Mouse (Mus musculus): ENCODE results near the gene Nap1l4.

Nap1l4 gene

GRCm38 (mm10) chr7:143477800-143478199 lies 71.1 kb downstream of the Nap1l4 start:
- no peak for DNase-seq (ENCODE audit: low spot score)

- no peak for DNase-seq (ENCODE audit: low spot score)
Observed at GRCm38 (mm10) chr7:143476702-143477335, 72.1 kb downstream of the Nap1l4 start.

- no peak for DNase-seq (ENCODE audit: low spot score)
Observed at GRCm38 (mm10) chr7:143475876-143476275, 73.0 kb downstream of the Nap1l4 start.

GRCm38 (mm10) chr7:143474811-143475210 lies 74.1 kb downstream of the Nap1l4 start:
- no peak for DNase-seq (ENCODE audit: low spot score)

- DNase-seq (ENCODE audit: low spot score) = no peak
Observed at GRCm38 (mm10) chr7:143473347-143474101, 75.4 kb downstream of the Nap1l4 start, which contains the start of gene Slc22a18. Gene Slc22a18, plus strand, starts transcription at chr7:143473736.

GRCm38 (mm10) chr7:143469946-143470345 lies 79.0 kb downstream of the Nap1l4 start:
- DNase-seq (ENCODE audit: low spot score) = peak; percentile 85

GRCm38 (mm10) chr7:143467714-143468113 lies 81.2 kb downstream of the Nap1l4 start:
- no peak for DNase-seq (ENCODE audit: low spot score)

- peak; percentile 88 for DNase-seq (ENCODE audit: low spot score)
Observed at GRCm38 (mm10) chr7:143466099-143466677, 82.7 kb downstream of the Nap1l4 start.

GRCm38 (mm10) chr7:143464811-143465560 lies 83.9 kb downstream of the Nap1l4 start:
- peak; percentile 62 for DNase-seq (ENCODE audit: low spot score)

- peak; percentile 90 for DNase-seq (ENCODE audit: low spot score)
Observed at GRCm38 (mm10) chr7:143463865-143464415, 85.0 kb downstream of the Nap1l4 start.
